Mouse (Mus musculus) colon, adult 2 months (tissue): Measurements from ENCODE around the gene Ube2g2. TPM values are rescaled to one million over a fixed set of nuclear protein-coding genes. Genes with fewer than 3 reads are reported as not detected.

ENCODE experiments used
- polyA plus RNA-seq: library from polyadenylated mRNA; depleted of rRNA; stranded (reverse); fragments of >200 nt; gene quantifications from 2 replicates; pipeline ENCODE4 v1.2.3, GENCODE M21; 2012; rRNA removed

Ube2g2 gene
- polyA plus RNA-seq: 34.4 and 39.8 TPM in 2 replicates

DNA sequence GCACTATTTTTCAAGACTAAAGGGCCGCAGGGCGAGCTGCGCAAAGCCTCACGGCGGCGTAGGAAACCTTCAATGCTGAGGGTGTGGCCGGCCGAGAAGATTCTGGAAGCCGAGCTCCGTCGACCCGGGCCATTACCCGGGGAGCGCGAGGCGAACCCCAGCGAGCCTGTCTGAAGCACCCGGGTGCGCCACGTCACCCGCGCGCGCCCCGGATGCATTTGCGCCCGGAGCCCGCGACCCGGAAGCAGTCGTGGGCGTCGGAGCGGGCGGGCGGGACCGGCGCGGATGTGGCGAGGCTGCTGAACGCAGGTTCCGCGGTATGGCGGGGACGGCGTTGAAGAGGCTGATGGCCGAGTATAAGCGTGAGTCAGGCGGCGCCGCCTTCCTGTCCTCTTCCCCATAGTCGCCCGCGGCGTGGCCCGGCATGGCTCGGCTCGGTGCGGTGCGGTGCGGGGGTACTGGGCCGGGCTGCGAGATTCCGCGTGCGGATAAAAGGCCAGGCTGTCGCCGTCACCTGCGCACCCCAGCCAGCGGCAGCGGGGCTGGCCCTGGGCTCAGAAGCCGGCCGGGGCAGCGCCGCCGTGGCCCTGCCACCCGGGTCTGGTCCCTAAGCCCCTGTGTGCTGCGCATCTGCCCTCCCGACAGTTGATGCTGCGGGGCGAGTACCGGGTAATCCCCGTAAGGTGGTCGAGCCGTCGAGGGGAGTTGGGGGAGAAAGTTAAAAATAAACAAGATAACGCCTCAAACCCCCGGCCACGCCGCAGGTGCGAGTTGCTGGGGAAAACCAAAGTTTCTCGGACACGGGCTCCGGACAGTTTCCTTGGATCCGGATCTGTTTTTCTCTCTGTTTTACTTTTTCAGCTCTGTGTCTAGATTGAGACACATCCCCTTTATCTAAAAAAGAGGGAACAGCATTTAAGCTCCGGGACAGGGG is at the start of gene Ube2g2:
Gene Ube2g2, plus strand, starts transcription at position 221 of the 934 bp plus-strand sequence.

DNA sequence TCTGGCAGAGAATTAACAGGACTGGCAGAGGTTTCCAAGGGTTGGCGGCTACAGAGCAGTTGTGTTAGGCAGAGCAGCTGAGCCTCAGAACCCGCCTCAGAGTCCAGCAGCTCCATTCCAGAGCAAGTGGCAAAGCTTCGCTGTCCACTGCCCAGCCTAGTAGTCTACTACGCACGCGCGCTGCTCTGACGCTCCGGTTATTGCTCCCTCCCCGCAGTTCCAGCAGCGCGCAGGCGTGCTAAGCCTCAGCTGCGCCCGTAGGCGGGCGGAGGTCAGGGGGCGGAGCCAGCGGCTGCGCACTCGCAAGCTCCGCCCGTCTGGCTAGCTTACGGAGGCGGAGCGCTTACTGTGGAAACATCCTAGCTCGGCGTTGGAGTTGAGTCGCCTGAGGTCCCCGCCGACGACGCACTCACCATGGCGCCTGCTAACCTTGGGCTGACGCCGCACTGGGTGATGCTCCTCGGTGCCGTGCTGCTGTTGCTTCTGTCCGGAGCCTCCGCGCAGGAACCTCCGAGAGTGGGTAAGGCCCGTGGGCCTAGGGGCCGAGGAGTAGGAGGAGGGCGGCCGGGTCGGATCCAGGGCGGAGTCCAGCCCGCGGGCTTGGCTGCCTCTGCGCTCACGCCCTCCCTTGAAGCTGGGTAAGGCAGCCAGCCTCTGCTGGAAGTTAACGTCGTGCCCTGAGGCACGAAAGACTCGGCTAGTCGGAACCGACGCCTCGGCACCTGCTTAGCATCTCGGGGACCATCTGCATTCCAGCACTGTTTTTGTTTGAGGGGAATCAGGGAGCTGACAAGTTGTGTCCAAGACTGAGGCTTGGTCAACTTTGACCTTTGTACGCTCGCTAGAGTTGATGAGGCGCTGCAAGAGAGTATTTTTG is 40.4 kb upstream of the Ube2g2 start, which contains the start of gene Pttg1ip:
Gene Pttg1ip, plus strand, starts transcription at position 313 of the 877 bp plus-strand sequence.

GRCm38 (mm10) chr10:77605908-77606826 is 15.9 kb upstream of the Ube2g2 start, which contains the start of the genes Sumo3 and Gm49325:
Gene Sumo3, plus strand, starts transcription at chr10:77606097.
Gene Gm49325, plus strand, starts transcription at chr10:77606197.

GRCm38 (mm10) chr10:77685895-77686664 is 64.0 kb downstream of the Ube2g2 start, which contains the start of gene Tspear:
Gene Tspear, plus strand, starts transcription at chr10:77686569.

DNA sequence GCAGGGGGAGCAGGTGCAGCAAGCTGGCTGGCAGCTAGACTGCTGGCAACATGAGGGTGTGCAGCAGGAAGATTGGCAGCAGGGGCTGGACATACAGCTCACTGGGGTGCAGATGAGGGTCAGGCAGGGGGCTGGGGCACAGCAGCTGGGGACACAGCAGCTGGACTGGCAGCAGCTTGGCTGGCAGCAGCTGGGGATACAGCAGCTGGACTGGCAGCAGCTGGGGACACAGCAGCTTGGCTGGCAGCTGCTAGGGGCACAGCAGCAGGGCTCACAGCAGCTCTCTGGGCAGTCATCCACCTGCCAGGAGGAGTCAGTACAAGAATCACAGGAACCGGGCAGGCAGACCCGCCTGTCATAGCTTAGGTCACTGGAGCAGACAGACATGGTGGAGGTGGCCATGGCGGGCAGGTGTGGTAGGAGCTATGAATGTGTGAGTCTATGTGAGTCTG is 68.3 kb downstream of the Ube2g2 start, which contains the start of gene Gm19402:
Gene Gm19402, minus strand, starts transcription at position 402 of the 452 bp plus-strand sequence.

Other genes with a start within 250 kb of the Ube2g2 start
- 2.8 and 3.5 TPM in 2 replicates for gene Adarb1, start 204.0 kb upstream of the Ube2g2 start, polyA plus RNA-seq
- 29.3 and 29.6 TPM in 2 replicates for gene Fam207a, start 106.5 kb upstream of the Ube2g2 start, polyA plus RNA-seq
- gene Itgb2, start 92.0 kb upstream of the Ube2g2 start, polyA plus RNA-seq: 9.0 and 9.3 TPM in 2 replicates
- gene Pttg1ip, start 40.6 kb upstream of the Ube2g2 start, polyA plus RNA-seq: 210 and 211 TPM in 2 replicates
- gene Sumo3, start 16.2 kb upstream of the Ube2g2 start, polyA plus RNA-seq: 233 and 246 TPM in 2 replicates
- not detected in 2 replicates for gene Gm49325, start 16.1 kb upstream of the Ube2g2 start, polyA plus RNA-seq
- 0.62 and 0.70 TPM in 2 replicates for gene Tspear, start 64.3 kb downstream of the Ube2g2 start, polyA plus RNA-seq
- not detected in 2 replicates for gene Gm19402, start 68.5 kb downstream of the Ube2g2 start, polyA plus RNA-seq
- not detected in 2 replicates for gene Gm9508, start 75.0 kb downstream of the Ube2g2 start, polyA plus RNA-seq
- gene Gm10272, start 84.4 kb downstream of the Ube2g2 start, polyA plus RNA-seq: not detected in 2 replicates
- gene Gm10024, start 89.2 kb downstream of the Ube2g2 start, polyA plus RNA-seq: not detected in 2 replicates
- gene Gm10142, start 93.5 kb downstream of the Ube2g2 start, polyA plus RNA-seq: not detected in 2 replicates
- not detected in 2 replicates for gene Krtap12-1, start 98.3 kb downstream of the Ube2g2 start, polyA plus RNA-seq
- gene Gm10100, start 104.2 kb downstream of the Ube2g2 start, polyA plus RNA-seq: not detected in 2 replicates
- not detected in 2 replicates for gene Gm18596, start 120.4 kb downstream of the Ube2g2 start, polyA plus RNA-seq
- not detected in 2 replicates for gene Gm9736, start 129.1 kb downstream of the Ube2g2 start, polyA plus RNA-seq
- not detected in 2 replicates for gene Gm3233, start 137.4 kb downstream of the Ube2g2 start, polyA plus RNA-seq
- gene Gm3238, start 149.1 kb downstream of the Ube2g2 start, polyA plus RNA-seq: not detected in 2 replicates
- not detected in 2 replicates for gene Gm7138, start 154.7 kb downstream of the Ube2g2 start, polyA plus RNA-seq
- not detected in 2 replicates for gene Gm3250, start 160.3 kb downstream of the Ube2g2 start, polyA plus RNA-seq
- not detected in 2 replicates for gene Gm7137, start 165.9 kb downstream of the Ube2g2 start, polyA plus RNA-seq
- gene Gm9639, start 172.8 kb downstream of the Ube2g2 start, polyA plus RNA-seq: not detected in 2 replicates
- not detected in 2 replicates for gene Gm19668, start 176.9 kb downstream of the Ube2g2 start, polyA plus RNA-seq
- gene Gm9507, start 189.6 kb downstream of the Ube2g2 start, polyA plus RNA-seq: not detected in 2 replicates
- gene Gm2696, start 192.4 kb downstream of the Ube2g2 start, polyA plus RNA-seq: not detected in 2 replicates
- gene Krtap10-4, start 204.8 kb downstream of the Ube2g2 start, polyA plus RNA-seq: not detected in 2 replicates
- not detected in 2 replicates for gene Krtap10-10, start 213.7 kb downstream of the Ube2g2 start, polyA plus RNA-seq
- not detected in 2 replicates for gene Gm36176, start 224.5 kb downstream of the Ube2g2 start, polyA plus RNA-seq
- not detected in 2 replicates for gene Gm10318, start 230.6 kb downstream of the Ube2g2 start, polyA plus RNA-seq
- gene Gm3285, start 239.7 kb downstream of the Ube2g2 start, polyA plus RNA-seq: not detected in 2 replicates